22 mouse cellular contexts compared by ENCODE assay signal in genomic region chr17:31267138-31267537, GRCm38 (mm10). TPM values are rescaled to one million over a fixed set of nuclear protein-coding genes. Genes with fewer than 3 reads are reported as not detected.
"Had no signal": no experiment of that assay in that cellular context is flagged by ENCODE, and none has a peak within 500 bp of the region (broad histone marks: within the 10 kb centered on the region; RNA-seq: fewer than 3 reads in every experiment).

No protein-coding gene starts in this region.

- H3K27ac ChIP-seq: gastrocnemius, adult 2 months; heart, embryonic 10.5 days; hindbrain, embryonic 10.5 days; hindbrain, embryonic 12.5 days; hindbrain, embryonic 14.5 days; intestine, embryonic 15.5 days; limb, embryonic 10.5 days; limb, embryonic 12.5 days had no signal

- H3K4me3 ChIP-seq: gastrocnemius, adult 2 months; heart, embryonic 10.5 days; heart, embryonic 12.5 days; hindbrain, embryonic 10.5 days; hindbrain, embryonic 12.5 days; intestine, embryonic 15.5 days; layer of hippocampus, adult 2 months; left cerebral cortex, adult 2 months; limb, embryonic 10.5 days; limb, embryonic 12.5 days had no signal

- DNase-seq: gastrocnemius, adult 2 months; gastrocnemius, postnatal 10 days; gastrocnemius, postnatal 25 days; heart, adult 18-20 months; heart, postnatal 4 days; kidney, adult 18-20 months; kidney, adult 8-10 months; kidney, postnatal 10 days; kidney, postnatal 4 days; liver had no signal

RNA-seq across cellular contexts. Expression of gene Ubash3a, which starts 59.5 kb away (rescaled TPM):
- polyA plus RNA-seq: hindbrain, embryonic 12.5 days; hindbrain, embryonic 14.5 days; hindbrain, embryonic 16.5 days; intestine, postnatal 0 days had no signal
